Mouse (Mus musculus) forebrain, embryonic 14.5 days (tissue): Measurements from ENCODE around the gene Foxd4. TPM values are rescaled to one million over a fixed set of nuclear protein-coding genes. Genes with fewer than 3 reads are reported as not detected.

Experiments
- ATAC-seq: fragments of 200-750 bp; cut with Nextera tagmentation; 2 replicates; pipeline ENCODE4 v1.8.0; 2017; ENCODE audit warnings: mild to moderate bottlenecking, moderate library complexity
- DNase-seq: peaks from one replicate; pipeline ENCODE4 v3.0.0-alpha.2; 2015; ENCODE audit warnings: low spot score
- H3K27ac ChIP-seq: fragments of 300-500 bp; sonication (generic); 2 replicates; pipeline ENCODE4 v1.5.1; 2014; ENCODE audit warnings: low read depth, mild to moderate bottlenecking, control low read depth, low read length, moderate library complexity
- H3K27me3 ChIP-seq: fragments of 300-500 bp; sonication (generic); replicated peaks from 2 replicates; pipeline ENCODE4 v1.6.1; 2014; ENCODE audit warnings: low read length, control low read depth, mixed read lengths; ENCODE audit not compliant: control insufficient read depth, insufficient read depth
- H3K36me3 ChIP-seq: fragments of 300-500 bp; sonication (generic); 2 replicates; pipeline ENCODE4 v1.6.1; 2014; ENCODE audit warnings: low read length, control low read depth; ENCODE audit not compliant: control insufficient read depth, insufficient read depth
- H3K4me1 ChIP-seq: fragments of 300-500 bp; sonication (generic); 2 replicates; pipeline ENCODE4 v1.6.1; 2014; ENCODE audit warnings: antibody characterized with exemption, low read length, control low read depth; ENCODE audit not compliant: control insufficient read depth, insufficient read depth
- H3K4me2 ChIP-seq: fragments of 300-500 bp; sonication (generic); 2 replicates; pipeline ENCODE4 v1.6.1; 2014; ENCODE audit warnings: mild to moderate bottlenecking, control low read depth, low read length
- H3K4me3 ChIP-seq: fragments of 300-500 bp; sonication (generic); 2 replicates; pipeline ENCODE4 v1.5.1; 2014; ENCODE audit warnings: low read depth, low read length, control low read depth
- H3K9ac ChIP-seq: fragments of 300-500 bp; sonication (generic); 2 replicates; pipeline ENCODE4 v1.6.1; 2014; ENCODE audit warnings: mild to moderate bottlenecking, low read length, control low read depth, moderate library complexity
- H3K9me3 ChIP-seq: fragments of 300-500 bp; sonication (generic); replicated peaks from 2 replicates; pipeline ENCODE4 v1.6.1; 2016; ENCODE audit warnings: low read length, control low read depth, mixed read lengths; ENCODE audit not compliant: control insufficient read depth
- WGBS: fragments of 180-500 bp; shearing (Covaris S2); extraction: QIAGEN DNeasy Blood & Tissue Kit; methylation state at CpG from one replicate; pipeline ENCODE4 v1.1.7; 2014; 5-methylcytosine and 5-hydroxymethylcytosine counted together
- microRNA-seq: library from miRNA; unstranded; fragments of <30 nt; microRNA quantifications from one replicate; pipeline ENCODE4, GENCODE M21; 2016
- polyA plus RNA-seq: library from polyadenylated mRNA; unstranded; fragments of >200 nt; fragmentation: Nextera tagmentation; extraction: Ambion mirVana; gene quantifications from 2 replicates; pipeline ENCODE4 v1.2.1, GENCODE M21; 2014

The Foxd4 gene
- polyA plus RNA-seq, 1 experiment from 2014 or later = not detected

DNA sequence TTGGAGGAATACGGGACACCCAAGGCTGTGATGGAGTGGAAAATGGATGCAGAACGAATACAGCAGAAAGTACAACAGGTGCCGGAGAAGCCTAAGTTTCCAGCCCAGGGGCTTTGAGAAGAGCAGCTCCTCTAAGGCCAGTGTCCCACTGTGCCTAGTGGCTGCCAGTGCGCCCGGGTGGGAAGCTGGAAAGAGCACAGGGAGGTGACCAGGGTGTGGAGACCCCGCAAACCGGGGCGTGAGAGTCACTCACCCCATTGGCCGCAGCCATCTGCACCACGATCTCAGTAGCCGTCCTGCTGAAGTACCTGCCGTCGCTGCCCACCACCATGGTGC lies 39.8 kb downstream of the Foxd4 start:
- Histone ChIP-seq H3K36me3 (no peaks in the 10 kb centered on the region), H3K4me1 (peaks cover 5% of the 10 kb centered on the region; the same call in 1 of the 2 replicates), H3K9ac (peak overlapping the region; percentile 47), H3K4me3 (peak overlapping the region; percentile 30), H3K27me3 (peaks cover 9% of the 10 kb centered on the region; the same call in 1 of the 2 replicates), H3K9me3 (no peaks in the 10 kb centered on the region), H3K4me2 (peak overlapping the region; percentile 64), H3K27ac (no peak overlapping the region)
- no peak for DNase-seq
- ATAC-seq = no peak
- 19% methylated on average over 13 of the region's 13 CpGs for WGBS

DNA sequence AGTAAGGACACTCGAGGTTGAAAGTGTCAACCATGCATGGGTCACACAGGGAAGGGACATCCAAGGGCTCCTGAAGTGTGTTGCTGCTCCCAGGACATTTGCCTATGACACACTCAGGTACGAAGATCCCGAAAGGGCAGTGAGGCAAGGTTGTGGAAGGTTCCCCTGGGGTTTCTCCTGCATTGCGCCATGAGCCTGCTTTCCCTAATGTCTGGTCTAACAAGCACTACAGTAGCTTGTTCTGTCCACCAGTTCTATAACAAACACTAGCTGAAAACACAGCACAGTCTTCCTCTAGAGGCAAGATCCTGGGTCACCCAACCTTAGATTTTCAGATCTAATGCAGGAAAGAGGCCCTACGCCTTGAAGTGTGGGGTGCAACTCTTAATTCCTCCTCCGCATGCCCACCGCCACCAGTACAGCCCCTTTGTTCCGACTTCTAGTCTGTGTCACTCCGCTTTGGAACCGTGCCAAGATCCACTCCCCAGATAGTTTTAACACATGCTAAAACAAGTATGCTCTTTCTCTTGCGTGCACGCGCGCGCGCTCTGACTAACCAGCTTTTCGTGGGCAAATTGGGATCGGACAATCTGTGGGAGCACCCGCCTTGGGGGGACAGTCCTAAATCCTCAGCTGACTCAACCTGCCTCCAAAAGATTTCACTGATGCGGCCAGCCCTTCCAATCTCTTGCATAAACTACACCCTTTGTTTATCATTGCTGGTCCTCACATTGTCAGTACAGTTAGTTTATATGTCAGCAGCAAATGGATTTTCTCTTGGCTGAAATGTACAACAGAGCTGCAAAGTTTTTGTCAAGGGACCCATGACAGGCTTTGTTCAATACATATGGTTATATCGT lies 49.3 kb downstream of the Foxd4 start:
- Histone ChIP-seq H3K4me1 (peaks cover 3% of the 10 kb centered on the region; the same call in 1 of the 2 replicates), H3K27ac (no peak overlapping the region), H3K9me3 (no peaks in the 10 kb centered on the region), H3K9ac (no peak overlapping the region), H3K4me3 (no peak overlapping the region), H3K4me2 (no peak overlapping the region), H3K36me3 (no peaks in the 10 kb centered on the region), H3K27me3 (no peaks in the 10 kb centered on the region)
- peak; percentile 52; the same call in 1 of the 2 replicates for ATAC-seq
- DNase-seq = peak; percentile 75
- 68% methylated on average over 21 of the region's 21 CpGs for WGBS

Small RNAs within 50 kb of the gene (microRNA-seq; reads per million reads assigned to microRNA genes)
- gene Mir3084-1 = not detected

Other genes starting within 250 kb of the Foxd4 start
- 0.87 and 0.97 TPM in 2 replicates for gene Tmem252, start 227.2 kb downstream of the Foxd4 start, polyA plus RNA-seq
- 0.25 and 0.36 TPM in 2 replicates for gene Pgm5, start 39.3 kb downstream of the Foxd4 start, polyA plus RNA-seq
- gene Gm10053, start 25.5 kb downstream of the Foxd4 start, polyA plus RNA-seq = 238 and 267 TPM in 2 replicates
- 16.5 and 20.2 TPM in 2 replicates for gene Cbwd1, start 60.4 kb upstream of the Foxd4 start, polyA plus RNA-seq
- 0.55 and 1.5 TPM in 2 replicates for gene Dock8, start 98.3 kb upstream of the Foxd4 start, polyA plus RNA-seq